Mouse (Mus musculus) kidney, adult 2 months (tissue): ENCODE data around the gene Serpina16.

Experiments used
- CTCF ChIP-seq: fragments of 200-500 bp; conservative IDR thresholded peaks from 2 replicates; pipeline ENCODE4 v1.5.1; 2011; ENCODE audit warnings: low read depth, mild to moderate bottlenecking, control low read depth, low read length, moderate library complexity, mixed read lengths; ENCODE audit not compliant: insufficient read depth, insufficient read length
- POLR2A ChIP-seq: fragments of 200-500 bp; IDR thresholded peaks from one replicate; pipeline ENCODE4 v1.6.1; 2011; ENCODE audit warnings: low read depth, low read length, control low read depth

GRCm38 (mm10) chr12:103655123-103656044 lies 20.6 kb downstream of the Serpina16 start:
- no peak for TF ChIP-seq CTCF
- no peak for TF ChIP-seq POLR2A
